Mouse (Mus musculus) bone marrow, adult 2 months (tissue): ENCODE measurements at regions not wholly inside any gene's neighbourhood (a gene's known extent, or its start where the extent isn't known, plus 50 kb on each side); places are given as distances from the start of the nearest gene placed in this dataset.

ENCODE experiments used
- CTCF ChIP-seq: fragments of 200-500 bp; IDR thresholded peaks from 2 replicates; pipeline ENCODE4 v1.5.1; 2011; ENCODE audit warnings: low read length, control low read depth; ENCODE audit not compliant: control insufficient read depth, insufficient read depth
- POLR2A ChIP-seq: fragments of 200-500 bp; IDR thresholded peaks from 2 replicates; pipeline ENCODE4 v1.6.1; 2011; ENCODE audit warnings: low read depth, mild to moderate bottlenecking, control low read depth, low read length, borderline replicate concordance; ENCODE audit not compliant: control insufficient read depth

- TF ChIP-seq POLR2A (no peak), CTCF (no peak)
Observed at GRCm38 (mm10) chr7:71526152-71526551, 174.9 kb upstream of the Gm10295 start.
